Mouse (Mus musculus): Measurements from ENCODE around the gene 2210408I21Rik.

GRCm38 (mm10) chr13:77615346-77615745 is 480.0 kb downstream of the 2210408I21Rik start:
- no peak for TF ChIP-seq POLR2A (IDR thresholded peaks at IDR 0.05; ENCODE audit: low read depth, low read length)
- TF ChIP-seq CTCF (IDR thresholded peaks at IDR 0.05; ENCODE audit: borderline replicate concordance, insufficient read depth, low read length) = no peak

Data from embryonic fibroblast, embryonic 13.5 days (primary cell).